Mouse (Mus musculus): ENCODE measurements at regions not wholly inside any gene's neighbourhood (a gene's known extent, or its start where the extent isn't known, plus 50 kb on each side); places are given as distances from the start of the nearest gene placed in this dataset.
A peak's percentile ranks its signal among the peaks of the same experiment; 100 is the strongest.

DNA sequence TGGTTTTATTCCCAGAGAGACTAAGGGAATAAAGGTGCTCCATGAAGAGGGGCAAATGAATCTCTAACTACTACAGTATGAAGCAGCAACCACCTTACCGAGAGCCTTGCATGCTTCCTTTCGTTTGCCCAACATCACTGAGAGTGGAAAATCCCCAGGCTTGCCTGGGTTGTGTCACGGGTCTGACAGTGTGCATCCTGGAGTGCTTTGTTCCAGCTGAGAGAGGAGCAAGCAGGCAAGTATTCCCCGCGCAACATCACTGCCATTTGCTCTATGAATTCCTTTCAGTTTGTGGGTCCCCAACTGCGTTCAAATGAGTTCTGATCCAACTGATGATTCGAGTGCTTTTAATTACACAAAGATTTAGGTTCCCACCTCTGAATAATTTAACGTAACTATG is 253.9 kb upstream of the Nsun2 start:
- no peak for DNase-seq (ENCODE audit: low spot score)

DNA sequence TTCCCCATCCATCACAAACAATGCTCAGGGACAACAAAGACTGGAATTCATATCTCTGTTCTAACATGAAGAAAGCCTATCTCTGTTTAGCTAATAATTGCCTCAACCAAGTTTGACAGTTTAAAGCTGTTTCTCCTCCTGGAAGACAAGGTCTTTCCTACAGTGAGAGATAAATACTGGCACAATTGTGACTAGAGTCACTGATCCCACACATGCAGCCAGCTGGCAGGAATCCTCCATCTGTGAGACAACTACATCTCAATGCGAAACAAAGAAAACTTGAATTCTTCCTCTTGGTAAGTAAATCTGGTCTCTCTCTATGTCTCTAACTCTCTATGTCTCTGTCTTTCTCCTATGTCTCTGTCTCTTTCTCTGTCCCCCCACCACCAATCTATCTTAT is 239.1 kb upstream of the Nsun2 start:
- DNase-seq (ENCODE audit: low spot score) = no peak

GRCm38 (mm10) chr13:69303316-69303715 is 230.2 kb upstream of the Nsun2 start:
- DNase-seq (ENCODE audit: low spot score) = no peak

GRCm38 (mm10) chr13:69330412-69331000 is 203.0 kb upstream of the Nsun2 start:
- no peak for DNase-seq (ENCODE audit: low spot score)

- no peak for DNase-seq (ENCODE audit: low spot score)
Observed at GRCm38 (mm10) chr13:69331537-69332435, 201.8 kb upstream of the Nsun2 start.

- DNase-seq (ENCODE audit: low spot score) = no peak
Observed at GRCm38 (mm10) chr13:69343806-69344205, 189.7 kb upstream of the Nsun2 start.

- no peak for DNase-seq (ENCODE audit: low spot score)
Observed at GRCm38 (mm10) chr13:69357435-69357834, 176.1 kb upstream of the Nsun2 start.

- no peak for DNase-seq (ENCODE audit: low spot score)
Observed at GRCm38 (mm10) chr13:69365880-69366490, 167.6 kb upstream of the Nsun2 start.

DNA sequence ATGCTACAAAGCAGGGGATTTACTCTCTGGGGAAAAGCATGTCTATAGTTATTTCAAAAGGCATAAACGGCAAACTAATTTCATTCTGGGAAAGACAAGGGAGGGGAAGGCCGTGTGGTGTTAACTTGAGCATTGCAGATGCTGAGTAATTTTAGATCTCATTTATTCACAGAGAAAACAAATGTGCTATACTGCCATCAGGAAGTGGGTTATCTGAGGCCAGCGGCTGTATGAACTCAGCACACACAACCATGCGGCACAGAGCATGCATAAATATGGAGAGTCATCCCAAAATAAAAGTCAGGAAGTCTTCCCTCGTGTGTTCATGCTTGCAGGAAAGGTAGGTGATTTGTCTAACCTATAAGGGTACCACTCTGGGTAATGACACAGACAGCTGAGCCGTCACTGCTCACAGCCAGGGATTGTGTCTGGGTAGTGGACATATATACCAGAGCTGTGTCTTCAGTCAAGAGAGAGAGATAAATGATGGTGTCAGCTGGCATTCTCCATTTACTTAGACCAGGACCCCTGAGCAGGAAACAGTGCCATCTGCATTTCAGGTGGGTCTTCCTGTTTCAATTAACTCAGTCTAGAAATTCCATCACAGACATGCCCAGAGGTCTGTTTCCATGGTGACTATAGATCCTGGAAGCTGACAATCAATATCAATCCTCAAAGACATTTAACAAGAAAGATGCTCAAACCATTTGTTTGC is 160.3 kb upstream of the Nsun2 start:
- no peak for DNase-seq (ENCODE audit: low spot score)

GRCm38 (mm10) chr13:69373816-69374142 is 159.8 kb upstream of the Nsun2 start:
- no peak for DNase-seq (ENCODE audit: low spot score)

- DNase-seq (ENCODE audit: low spot score) = no peak
Observed at GRCm38 (mm10) chr13:69380403-69380802, 153.1 kb upstream of the Nsun2 start.

- no peak for DNase-seq (ENCODE audit: low spot score)
Observed at GRCm38 (mm10) chr13:69384767-69385166, 148.8 kb upstream of the Nsun2 start.

DNA sequence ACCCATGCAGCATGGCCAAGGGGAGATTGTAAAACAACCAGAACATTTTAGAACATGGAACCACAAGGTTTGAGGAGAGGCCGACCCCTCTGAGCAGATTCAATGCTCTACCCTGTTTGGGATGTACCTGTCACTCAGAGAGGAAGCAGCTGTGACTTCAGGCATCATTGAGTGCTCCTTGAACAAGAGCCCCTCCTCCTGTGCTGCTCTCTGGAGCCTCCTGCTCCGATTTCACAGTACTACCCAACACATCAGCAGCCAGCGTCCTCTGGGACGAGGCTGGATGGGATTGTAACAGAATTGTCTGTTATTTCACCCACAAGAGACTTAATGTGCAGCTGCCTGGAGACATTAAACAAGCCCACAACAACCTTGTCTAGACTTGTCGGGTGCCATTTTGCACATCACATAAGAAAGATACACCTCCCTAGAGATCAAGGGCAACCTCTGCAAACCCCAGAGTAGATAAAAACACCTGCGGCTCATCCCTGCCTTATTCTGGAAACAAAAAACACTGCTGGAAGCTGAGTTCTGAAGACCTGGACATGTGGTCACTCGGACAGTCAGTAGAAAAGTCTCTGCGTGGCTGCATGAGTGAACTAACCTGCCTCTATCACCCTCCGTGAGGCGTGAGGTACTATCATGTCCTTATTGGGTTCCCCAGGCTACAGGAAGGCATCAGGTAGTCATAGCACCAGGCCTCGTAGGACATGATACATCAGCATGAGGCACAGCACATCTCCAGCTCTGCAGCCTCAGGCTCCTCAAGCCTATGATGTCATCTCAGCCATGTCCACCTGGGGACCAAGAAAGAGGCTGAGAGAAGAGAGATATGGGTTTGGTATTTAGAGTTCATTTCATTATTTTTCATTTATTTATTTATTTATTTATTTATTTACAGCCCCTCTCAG is 140.4 kb upstream of the Nsun2 start:
- DNase-seq (ENCODE audit: low spot score) = no peak

- DNase-seq (ENCODE audit: low spot score) = no peak
Observed at GRCm38 (mm10) chr13:69394544-69394943, 139.0 kb upstream of the Nsun2 start.

GRCm38 (mm10) chr13:69410359-69410758 is 123.2 kb upstream of the Nsun2 start:
- no peak for DNase-seq (ENCODE audit: low spot score)

DNA sequence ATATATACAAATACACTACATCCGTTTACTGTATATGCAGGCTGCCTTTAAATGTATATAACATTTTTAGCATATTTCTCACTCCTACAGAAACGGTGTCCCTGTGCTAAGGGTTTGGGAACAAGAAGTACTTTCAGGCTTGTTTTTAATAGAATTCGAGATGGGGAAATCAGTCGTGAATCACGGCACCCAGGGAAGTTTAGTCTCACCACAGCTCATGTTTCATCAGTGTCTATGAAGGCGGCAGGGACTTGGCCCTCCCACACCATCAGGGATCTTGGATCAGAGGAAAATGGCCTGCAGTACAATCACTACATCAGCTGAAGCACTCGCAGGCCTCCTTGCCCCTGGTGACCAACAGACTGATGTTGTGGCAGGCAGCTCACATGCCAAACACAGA is 118.7 kb upstream of the Nsun2 start:
- no peak for DNase-seq (ENCODE audit: low spot score)

- DNase-seq (ENCODE audit: low spot score) = no peak
Observed at GRCm38 (mm10) chr13:69416726-69417125, 116.8 kb upstream of the Nsun2 start.

DNA sequence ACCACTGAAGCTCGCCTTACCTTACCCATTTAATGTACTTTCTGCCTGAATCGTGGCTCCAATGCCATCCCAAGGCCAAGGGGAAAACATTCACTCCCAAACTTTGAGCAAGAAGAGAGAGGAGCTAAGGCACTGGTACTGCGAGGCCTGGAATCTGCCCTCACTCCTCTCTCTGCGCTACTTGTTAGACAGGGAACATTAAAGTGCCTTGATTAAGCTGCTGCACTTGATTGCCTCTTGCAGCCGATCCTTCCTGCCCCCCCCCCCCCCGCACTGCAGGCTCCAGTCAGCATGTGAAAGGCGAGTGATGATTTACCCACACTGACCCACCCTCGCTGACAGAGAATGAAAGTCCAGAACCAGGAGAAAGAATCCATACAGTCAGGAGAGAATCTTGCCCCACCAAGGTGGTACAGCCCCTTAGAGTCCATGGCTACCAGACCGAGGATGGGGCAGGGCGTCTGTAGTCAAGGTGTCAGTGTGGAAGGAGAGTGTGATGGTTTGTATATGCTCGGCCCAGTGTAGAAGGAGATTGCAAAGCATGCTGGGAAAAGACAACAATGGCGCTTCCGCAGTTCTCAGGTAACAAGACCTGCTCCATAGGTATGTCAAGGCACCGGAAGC is 115.6 kb upstream of the Nsun2 start:
- no peak for DNase-seq (ENCODE audit: low spot score)

DNA sequence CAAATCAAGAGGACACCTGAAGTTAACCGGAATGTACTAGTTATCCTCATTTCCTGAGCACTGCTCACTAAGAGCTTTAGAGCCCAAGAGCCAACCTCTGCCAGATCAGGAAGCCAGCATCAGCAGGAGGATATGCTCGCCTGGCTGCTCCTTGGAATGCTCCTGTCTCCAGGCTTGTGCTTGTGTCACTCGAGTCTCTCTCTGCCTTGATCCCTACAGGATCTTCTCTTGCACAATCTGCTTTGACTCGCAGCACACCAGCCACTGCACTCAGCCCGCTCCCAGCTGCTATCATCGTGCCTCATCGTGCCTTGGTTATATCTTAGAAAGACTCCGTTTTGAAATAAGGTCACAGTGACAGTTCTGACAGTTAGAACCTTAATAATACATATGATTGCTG is 113.4 kb upstream of the Nsun2 start:
- no peak for DNase-seq (ENCODE audit: low spot score)

- no peak for DNase-seq (ENCODE audit: low spot score)
Observed at GRCm38 (mm10) chr13:69421966-69422365, 111.6 kb upstream of the Nsun2 start.

- DNase-seq (ENCODE audit: low spot score) = peak; percentile 17
Observed at GRCm38 (mm10) chr13:69426117-69426516, 107.4 kb upstream of the Nsun2 start.

All from heart, adult 8-10 months (tissue).